Mouse (Mus musculus) c-Kit-positive CD71-positive TER-119-negative erythroid progenitor cells, embryonic 14.5 days (primary cell): ENCODE measurements around the gene Bud31.
"Not testable (repeated sequence)": the region's sequence is repeated elsewhere in the genome, so short reads cannot be mapped to it uniquely, and the experiment has no call there.

Experiments used
- DNase-seq: peaks from one replicate; pipeline ENCODE4 v3.0.0-alpha.2; 2013; ENCODE audit warnings: low read depth

Bud31 gene

DNA sequence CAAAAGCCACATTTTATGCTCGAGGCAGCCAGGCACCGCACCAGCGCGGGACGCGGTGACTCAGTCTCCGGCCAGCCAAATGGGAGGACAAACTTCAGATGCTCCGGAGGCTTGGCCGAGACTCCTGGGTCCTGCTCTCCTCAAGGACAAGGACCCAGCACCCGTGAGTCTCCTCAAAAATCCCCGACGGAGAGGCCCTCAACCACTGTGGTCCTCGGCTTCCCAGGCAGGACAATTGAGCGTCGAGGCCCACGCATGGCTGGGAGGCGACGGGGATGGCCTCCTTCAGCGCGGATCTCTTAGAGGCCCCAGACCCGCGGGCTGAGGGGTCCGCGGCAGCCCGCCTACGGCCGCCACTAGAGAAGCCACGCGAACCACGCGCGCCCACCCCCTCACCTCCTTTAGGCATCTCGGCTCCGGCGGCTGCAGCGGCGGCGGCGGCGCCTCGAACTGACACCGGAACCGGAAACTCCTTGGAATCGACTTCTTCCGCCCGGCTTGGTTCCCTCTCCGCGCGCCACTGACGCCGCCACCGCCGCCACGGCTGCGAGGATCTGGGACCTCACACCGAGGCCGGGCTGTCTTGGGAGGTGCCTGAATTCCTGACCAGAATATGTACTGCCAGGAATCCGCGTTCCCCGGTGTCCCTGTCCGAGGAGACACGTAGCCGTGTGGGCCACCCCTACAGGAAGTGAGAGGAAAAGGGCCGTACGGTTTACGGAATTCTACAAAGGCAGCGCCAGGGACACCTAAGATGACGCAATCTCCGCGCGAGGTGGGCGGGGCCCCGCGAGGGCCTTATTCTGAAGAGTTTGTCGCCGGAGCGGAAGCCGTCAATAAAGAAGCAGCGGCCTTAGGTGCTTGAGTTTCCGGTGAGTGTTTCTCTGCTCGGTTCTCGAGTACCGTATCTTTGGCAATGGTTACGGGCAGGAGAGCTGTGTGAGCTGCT lies at the start of gene Bud31, which contains the start of gene Pdap1:
Gene Bud31 (plus strand): TSS at position 792 of the 949 bp plus-strand sequence.
Gene Pdap1 (minus strand): TSS at position 668 of the 949 bp plus-strand sequence.
- peak; percentile 85 for DNase-seq

DNA sequence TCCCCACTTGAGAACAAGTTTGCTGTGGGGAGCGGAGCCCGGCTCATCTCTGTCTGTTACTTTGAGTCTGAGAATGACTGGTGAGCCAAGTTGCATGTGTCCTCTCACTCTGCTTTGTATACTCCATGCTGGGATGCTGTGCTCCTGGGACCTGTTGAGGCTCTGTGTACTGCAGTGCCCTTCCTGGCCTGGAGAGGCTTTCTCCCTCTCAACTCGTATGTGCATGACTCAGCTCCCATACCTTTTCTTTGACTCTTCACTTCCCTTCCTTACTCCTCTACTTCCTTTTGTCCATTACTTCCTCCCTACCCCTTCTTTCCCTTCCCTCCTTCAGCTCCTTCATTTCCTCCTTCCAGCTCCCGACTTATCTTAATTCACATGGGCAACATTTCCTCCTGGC lies 44.0 kb upstream of the Bud31 start:
- DNase-seq = no peak

DNA sequence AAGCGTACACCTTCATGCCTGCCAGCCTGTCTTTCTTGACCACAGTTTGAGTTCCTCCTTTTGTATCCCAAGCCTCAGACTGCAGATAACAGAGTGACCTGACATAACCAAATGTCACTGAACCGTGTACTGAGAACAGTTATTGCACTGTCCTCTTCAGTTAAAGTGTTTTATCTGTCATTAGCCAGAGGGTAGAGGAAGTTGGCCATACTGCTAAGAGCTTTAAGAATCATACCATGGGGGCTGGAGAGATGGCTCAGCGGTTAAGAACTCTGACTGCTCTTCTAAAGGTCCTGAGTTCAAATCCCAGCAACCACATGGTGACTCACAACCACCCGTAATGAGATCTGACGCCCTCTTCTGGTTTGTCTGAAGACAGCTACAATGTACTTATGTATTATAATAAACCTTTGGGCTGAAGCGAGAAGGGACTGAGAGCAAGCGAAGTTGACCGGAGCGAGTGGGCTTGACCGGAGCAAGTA lies 41.8 kb upstream of the Bud31 start:
- DNase-seq = no peak

DNA sequence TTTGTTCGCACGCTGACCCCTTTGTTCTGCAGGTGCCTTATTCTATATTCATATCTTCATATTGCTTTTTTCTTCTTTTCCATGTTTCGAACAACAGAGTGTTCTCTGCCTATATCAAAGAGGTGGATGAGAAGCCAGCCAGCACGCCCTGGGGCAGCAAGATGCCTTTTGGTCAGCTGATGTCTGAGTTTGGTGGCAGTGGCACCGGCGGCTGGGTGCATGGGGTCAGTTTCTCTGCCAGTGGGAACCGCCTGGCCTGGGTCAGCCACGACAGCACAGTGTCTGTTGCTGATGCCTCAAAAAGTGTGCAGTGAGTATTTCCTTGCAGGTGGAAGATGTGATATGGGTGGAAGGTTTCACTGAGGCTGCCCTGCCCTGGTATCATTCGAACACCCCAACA lies 39.2 kb upstream of the Bud31 start:
- no peak for DNase-seq

DNA sequence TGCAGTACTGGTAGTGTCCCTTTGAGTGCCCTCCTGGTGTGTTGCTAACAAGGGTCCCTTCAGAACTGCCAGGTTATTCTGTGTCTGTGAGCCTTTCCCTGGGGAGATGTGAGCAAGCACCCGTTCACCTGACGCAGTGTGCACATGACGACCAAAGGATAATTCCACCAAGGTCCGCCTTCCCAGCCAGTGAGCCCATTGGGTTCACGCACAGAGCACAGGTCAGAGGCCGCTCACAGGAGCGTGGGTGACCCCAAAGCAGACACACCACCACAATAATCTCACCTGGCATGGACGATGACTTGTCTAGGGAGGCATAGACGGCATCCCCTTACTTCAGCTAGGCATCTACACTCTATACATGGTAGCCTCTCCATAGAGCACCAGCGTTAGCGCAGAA lies 38.7 kb upstream of the Bud31 start:
- not testable (repeated sequence) for DNase-seq

DNA sequence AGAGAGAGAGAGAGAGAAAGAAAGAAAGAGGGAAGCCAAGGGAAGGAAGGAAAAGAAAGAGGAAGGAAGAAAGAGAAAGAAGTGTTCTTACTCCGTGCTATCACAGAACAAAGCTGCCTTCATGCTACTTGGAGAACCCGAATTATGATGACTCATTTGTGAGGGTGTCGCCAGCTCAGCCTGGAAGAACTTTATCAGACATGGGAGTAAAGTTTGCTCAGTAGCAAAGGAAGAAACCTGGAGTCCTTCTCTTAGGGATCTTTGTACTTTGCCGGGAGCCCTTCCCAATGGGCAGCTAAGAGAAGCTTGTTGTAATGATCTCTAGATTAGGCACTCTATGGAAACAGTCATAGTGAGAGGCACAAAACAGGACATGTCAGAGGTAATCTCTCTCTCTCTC lies 37.5 kb upstream of the Bud31 start:
- no peak for DNase-seq

DNA sequence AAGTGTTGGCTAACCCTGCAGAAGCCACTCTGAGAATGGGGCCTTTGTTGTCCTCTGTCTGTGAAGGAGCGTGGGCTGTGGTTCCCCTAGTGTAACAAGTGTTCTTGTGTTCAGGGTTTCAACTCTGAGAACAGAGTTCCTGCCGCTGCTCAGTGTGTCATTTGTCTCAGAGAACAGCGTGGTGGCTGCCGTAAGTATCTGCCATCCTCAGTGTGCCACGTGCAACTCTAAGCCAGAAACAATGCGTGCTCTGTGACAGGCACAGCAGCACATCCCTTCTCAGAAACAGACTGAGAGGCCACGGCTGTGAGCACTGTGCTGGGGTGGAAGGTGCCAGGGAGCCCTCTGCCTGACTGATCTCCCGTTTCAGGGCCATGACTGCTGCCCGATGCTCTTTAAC lies 35.8 kb upstream of the Bud31 start:
- DNase-seq = no peak

DNA sequence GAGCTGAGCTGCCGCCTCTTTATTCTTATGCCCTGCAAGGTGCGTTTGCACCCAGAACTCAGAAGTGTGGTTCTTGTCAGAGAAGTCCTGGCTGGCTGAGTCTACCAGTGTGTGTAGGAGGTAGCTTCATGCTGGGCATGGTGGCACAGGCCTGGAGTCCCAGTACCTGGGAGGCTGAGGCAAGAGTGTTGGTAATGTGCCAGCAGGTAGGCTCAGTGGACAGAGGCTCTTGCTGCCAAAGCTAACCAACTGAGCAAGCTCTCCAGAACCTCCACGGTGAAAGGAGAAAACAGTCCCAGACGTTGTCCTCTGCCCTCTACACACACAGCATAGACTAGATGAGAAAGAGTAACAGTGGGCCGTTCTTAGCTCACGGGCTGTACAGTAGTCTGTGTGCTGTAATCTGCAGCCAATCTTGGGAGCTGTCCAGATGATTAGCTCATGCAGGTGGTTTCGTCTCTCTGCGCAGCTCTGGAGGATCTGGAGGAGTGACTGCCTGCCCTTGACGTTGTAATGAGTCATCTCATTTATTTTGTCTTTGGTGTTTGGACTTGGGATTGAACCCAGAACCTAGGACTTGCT lies 34.4 kb upstream of the Bud31 start:
- no peak for DNase-seq

DNA sequence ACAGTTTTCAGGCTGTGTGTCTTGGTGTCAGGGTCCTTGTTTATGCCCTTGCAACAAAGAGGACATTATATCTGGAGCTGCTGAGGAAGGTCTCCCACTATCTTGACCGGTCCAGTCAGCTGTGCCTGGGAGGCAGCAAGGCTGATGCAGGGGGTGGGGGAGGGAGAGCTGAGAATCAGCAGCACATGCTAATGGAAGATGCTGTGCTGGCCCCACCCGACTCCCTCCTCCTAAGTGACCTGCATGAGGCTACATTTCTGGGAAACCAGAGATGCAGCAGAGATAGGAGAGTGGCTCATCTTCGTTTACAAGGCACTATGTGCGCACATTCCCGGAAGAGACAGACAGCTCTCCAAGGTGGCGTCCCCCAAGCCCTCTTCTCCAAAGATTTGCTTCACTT lies 29.8 kb upstream of the Bud31 start:
- DNase-seq = no peak

DNA sequence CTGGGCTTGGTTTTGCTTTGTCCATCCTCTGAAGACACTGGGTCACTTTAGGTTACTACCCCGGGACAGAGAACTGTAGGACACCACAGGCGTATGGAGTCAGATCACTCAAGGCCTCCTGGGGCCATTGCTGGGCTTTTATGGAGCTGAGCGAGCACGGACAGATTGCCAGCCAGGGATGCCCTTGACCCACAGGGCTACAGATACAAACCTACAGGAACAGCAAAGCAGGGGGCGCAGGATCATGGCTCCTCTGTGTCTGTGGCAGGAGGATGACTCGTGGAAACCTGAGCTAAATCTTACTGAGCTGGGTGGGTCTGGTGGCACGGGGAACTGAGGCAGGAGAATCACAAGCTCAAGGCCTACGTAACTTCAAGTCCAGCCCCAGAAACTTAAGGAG lies 27.6 kb upstream of the Bud31 start:
- no peak for DNase-seq

DNA sequence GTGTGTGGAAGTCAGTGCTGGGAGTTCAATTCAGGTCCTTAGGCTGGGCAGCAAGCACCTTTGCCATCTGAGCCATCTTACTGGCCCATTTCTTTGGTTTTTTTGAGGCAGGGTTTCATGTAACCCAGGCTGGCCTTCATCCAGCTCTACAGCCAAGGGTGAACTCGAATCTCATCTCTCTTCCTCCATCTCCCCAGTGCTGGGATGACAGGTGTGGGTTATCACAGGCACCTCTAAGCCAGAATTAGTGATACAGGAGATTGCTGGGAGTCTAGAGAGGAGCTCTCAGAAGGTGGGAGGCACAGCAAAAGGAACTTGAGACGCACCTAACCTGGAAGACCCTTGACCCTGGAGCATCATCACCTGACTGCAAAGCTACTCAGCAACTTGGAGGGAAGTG lies 26.7 kb upstream of the Bud31 start:
- DNase-seq = no peak

DNA sequence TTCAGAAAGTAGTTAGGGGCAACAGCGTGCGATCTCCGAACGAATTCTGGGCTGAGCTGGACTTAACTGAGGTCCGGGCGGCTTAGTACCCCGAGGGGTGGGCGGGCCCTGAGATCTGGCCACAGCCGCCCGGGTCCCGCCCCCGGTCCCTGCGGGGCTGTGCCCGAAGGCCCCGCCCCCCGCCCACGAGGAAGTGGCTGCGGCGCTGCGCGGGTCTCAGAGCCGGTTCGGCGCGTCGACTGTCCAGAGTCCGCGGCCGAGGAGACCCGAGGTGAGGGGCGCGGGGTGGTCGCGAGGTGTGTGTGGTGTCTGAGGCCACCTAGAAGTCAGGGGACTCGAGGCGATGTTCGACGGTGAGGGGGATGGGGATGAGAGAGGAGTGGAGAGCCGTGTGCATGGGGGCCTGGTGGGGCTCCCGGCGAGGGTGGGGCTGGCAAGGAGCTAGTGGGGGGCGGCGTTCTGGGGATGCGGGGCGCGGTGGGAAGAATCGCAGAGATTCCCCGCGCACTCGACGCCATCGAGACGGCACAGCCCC lies 26.0 kb upstream of the Bud31 start, which contains the start of gene Arpc1b:
Gene Arpc1b (plus strand): TSS at position 145 of the 535 bp plus-strand sequence.
- no peak for DNase-seq

DNA sequence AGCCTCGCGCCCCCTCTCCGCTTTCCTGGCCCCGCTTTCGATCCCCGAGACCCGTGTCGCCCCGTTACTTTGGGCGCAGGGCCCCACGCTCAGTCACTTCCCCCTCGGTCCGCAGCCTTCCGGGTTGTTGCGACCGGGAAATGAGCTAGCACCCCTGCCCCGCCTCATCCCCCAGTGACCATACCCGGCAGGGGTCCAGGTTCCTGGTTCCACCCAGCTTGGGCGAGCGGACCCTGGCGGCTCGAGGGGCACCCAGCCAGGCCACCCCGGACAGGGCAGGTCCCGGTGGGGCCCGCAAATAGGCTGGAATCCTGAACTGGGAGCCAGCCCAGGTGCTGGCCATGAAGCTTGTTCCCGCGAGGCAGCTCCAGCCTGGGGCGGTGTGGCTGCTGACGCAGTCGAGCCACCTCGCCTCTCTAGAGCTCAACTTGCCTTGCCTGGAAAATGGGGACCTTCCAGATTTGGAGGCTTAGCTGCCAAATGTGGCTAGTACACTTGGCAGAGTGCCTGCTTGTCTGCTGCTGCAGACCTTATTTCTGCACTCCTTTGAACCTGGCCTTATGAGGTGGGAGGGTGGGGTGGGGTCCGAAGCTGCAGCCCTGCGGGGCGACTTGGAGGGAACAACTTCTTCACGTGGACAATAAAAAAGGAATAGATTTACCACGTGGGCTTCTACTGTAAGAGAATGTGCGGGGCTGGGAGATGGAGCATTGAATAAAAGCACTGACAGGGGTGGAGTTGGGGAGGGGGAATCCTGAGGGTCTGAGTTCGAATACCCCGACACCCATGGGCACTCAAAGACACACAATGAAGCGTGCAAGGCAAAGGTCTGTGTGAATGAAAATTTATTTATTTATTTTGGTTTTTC lies 25.3 kb upstream of the Bud31 start:
- no peak for DNase-seq

DNA sequence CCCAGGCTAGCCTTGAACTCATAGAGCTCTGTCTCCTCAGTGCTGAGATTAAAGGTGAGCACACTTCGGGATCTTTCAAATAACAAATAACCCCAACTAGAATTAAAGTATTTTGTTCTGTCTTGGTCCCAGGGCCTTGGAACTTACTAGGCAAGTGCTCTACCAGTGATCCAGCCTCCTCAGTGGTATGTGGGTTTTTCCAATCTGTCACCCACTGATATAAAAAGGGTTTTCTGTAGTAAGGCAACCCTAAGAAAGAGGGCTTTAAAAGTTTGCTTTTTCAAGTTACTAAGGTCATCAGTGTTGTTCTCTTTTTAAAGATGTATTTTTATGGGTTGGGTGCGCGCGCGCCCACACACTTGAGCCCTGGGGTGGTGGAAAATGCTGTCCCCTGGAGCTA lies 24.4 kb upstream of the Bud31 start:
- DNase-seq = no peak

DNA sequence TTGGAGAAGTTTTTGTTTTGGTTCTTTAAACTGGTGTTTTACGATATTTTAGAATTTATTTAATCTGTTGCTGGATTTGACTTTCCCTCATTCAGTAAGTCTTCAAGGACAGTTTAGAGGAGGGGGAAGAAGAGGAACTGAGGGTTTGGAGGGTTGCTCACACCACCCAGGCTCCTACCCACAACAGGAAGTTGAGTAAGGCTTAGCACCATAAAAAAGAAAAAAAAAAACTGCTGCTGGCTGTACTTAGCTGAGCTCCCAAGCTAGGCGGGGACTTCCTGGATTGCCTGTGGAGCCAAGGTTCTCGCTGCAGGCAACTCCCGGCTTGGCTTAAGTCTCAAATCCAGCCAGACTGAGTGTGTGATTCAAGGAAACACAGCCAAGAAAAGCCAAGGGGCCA lies 23.8 kb upstream of the Bud31 start:
- DNase-seq = no peak

DNA sequence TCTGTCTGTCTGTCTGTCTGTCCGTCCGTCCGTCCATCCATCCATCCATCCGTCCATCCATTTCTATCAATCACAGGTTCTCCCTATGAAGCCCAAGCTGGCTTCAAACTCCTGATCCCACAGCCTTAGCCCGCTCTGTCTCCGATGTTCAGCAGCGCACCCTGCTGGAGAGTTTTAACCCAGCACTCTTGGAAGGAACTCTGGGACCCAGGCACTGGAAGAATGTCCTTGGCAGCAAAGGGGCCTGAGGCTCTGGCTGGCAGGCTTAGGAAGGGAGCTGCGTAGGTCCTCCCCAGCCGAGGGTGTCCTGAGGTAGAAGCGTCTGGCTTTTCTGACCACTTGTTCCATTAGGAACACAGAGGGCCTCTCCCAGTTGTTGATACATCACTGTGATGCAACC lies 23.2 kb upstream of the Bud31 start:
- peak; percentile 58 for DNase-seq

DNA sequence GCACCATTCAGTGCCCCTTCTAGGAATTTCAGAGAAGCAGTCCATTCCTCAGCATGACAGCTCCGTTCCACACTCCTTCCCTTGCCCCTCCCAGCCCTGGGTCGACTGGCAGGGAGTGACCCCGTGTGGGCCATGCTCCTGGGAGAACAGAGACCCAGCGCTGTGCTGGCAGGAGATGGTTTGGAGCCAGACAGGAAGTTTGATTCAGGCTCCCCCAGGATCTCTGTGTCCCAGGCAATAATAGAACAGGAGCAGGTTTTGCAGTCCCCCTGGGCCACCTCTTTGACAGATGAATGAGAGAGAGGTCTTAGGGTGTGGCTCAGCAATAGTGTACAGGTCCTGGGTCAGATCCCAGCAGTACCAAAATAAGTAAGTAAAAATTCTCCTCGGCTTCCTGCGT lies 22.2 kb upstream of the Bud31 start:
- no peak for DNase-seq

DNA sequence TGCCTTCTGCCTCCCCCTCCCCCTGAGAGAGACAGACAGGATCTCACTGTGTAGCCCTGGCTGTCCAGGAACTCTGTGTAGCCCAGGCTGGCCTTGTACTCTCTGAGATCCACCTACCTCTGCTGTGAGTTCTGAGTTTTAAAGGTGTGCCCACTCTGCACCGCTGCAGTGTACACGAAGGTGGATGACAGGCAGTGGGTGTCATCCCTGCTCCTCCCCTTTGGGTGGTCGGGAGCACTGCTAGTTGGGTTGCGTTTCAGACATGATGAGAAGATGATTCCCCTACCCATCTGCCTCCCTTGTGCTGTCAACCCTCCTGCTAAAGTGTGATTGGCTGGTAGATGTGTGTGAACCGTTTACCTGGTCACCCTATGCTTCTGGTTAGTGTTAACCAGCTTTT lies 21.7 kb upstream of the Bud31 start:
- DNase-seq = no peak

DNA sequence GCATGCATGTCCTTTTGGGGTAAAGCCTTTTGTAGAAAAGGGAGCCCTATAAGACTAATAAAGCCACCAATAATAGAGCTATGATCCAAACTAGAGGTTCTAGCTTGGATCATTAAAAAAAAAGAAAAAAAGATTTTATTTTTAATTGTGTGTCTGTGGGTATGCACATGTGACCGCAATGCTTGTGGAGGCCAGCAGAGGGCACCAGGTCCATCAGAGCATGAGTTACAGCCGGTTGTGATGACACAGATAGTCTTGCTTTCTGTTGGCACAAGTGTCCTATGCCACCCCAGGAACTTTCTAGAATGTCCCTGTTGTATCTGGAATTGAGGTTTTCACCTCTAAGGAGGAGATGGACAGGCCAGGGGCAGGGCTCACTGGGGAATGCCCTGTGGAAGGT lies 20.8 kb upstream of the Bud31 start:
- no peak for DNase-seq

DNA sequence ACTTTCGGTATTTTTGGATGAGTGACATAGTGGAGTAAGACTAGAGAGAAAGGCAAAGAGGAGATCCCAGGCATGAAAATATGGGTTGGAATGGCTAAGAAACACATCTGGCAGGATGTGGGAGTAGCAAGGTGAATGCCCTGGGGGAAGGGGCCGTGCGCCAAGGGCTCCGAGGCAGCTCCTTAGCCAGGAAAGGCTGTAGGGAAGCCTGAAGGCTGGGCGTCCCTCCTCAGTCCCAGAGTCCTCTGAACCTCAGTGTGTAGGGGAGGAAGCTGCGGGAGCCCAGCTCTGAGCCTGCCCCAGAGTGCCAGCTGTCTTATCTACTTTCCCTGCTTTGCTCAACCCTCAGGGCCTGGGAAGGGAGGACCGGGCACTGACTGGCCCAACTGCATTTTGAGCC lies 19.2 kb upstream of the Bud31 start:
- no peak for DNase-seq

DNA sequence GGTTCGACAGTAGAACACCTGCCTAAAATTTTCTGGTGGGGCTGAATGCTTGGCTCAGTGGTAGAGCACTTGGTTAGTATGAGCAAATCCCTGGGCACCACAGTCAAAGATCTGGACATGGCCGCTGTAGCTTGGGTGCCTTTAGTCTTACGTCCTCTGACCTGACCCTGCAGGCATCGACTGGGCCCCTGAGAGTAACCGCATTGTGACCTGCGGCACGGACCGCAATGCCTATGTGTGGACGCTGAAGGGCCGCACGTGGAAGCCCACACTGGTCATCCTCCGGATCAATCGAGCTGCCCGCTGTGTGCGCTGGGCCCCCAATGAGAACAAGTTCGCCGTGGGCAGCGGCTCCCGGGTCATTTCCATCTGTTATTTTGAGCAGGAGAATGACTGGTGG lies 16.8 kb upstream of the Bud31 start:
- DNase-seq = no peak

DNA sequence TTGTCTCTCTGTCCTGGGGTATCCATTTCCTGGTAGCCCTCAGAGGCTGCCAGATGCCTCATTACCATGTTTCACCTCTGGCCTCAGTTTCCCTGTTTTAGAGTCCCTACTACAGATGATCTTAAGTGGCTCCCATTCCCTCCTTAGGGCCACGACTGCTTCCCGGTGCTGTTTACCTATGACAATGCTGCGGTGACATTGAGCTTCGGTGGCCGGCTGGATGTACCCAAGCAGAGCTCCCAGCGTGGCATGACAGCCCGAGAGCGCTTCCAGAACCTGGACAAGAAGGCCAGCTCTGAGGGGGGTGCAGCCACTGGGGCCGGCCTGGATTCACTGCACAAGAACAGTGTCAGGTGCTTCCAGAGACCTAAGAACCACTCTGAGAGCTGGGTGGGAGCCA lies 13.6 kb upstream of the Bud31 start:
- no peak for DNase-seq
